Mouse (Mus musculus) limb, embryonic 11.5 days (tissue): ENCODE results near the gene Msi2. TPM values are rescaled to one million over a fixed set of nuclear protein-coding genes. Genes with fewer than 3 reads are reported as not detected.

Source experiments
- ATAC-seq: fragments of 200-750 bp; cut with Nextera tagmentation; 2 replicates; pipeline ENCODE4 v1.8.0; 2017; ENCODE audit warnings: low read depth; ENCODE audit not compliant: insufficient number of reproducible peaks, low FRiP score, low TSS enrichment
- DNase-seq: peaks from one replicate; pipeline ENCODE4 v3.0.0-alpha.2; 2015; ENCODE audit warnings: low spot score
- H3K27ac ChIP-seq: fragments of 300-500 bp; sonication (generic); replicated peaks from 2 replicates; pipeline ENCODE4 v1.5.1; 2014; ENCODE audit warnings: low read depth, mild to moderate bottlenecking, low read length
- H3K27me3 ChIP-seq: fragments of 300-500 bp; sonication (generic); 2 replicates; pipeline ENCODE4 v1.6.1; 2014; ENCODE audit warnings: mild to moderate bottlenecking, low read length, mixed read lengths; ENCODE audit not compliant: control insufficient read depth, insufficient read depth
- H3K36me3 ChIP-seq: fragments of 300-500 bp; sonication (generic); 2 replicates; pipeline ENCODE4 v1.6.1; 2014; ENCODE audit warnings: mild to moderate bottlenecking, low read length, moderate library complexity, mixed read lengths; ENCODE audit not compliant: control insufficient read depth, insufficient read depth
- H3K4me1 ChIP-seq: fragments of 300-500 bp; sonication (generic); 2 replicates; pipeline ENCODE4 v1.6.1; 2014; ENCODE audit warnings: low read length, mixed read lengths; ENCODE audit not compliant: control insufficient read depth, insufficient read depth
- H3K4me2 ChIP-seq: fragments of 300-500 bp; sonication (generic); 2 replicates; pipeline ENCODE4 v1.6.1; 2014; ENCODE audit warnings: low read depth, mild to moderate bottlenecking, moderate library complexity; ENCODE audit not compliant: severe bottlenecking
- H3K4me3 ChIP-seq: fragments of 300-500 bp; sonication (generic); 2 replicates; pipeline ENCODE4 v1.5.1; 2014; ENCODE audit warnings: low read depth, low read length
- H3K9ac ChIP-seq: fragments of 300-500 bp; sonication (generic); 2 replicates; pipeline ENCODE4 v1.6.1; 2014; ENCODE audit warnings: mild to moderate bottlenecking, low read length
- H3K9me3 ChIP-seq: fragments of 300-500 bp; sonication (generic); 2 replicates; pipeline ENCODE4 v1.6.1; 2016; ENCODE audit warnings: low read length; ENCODE audit not compliant: control insufficient read depth
- WGBS: fragments of 180-500 bp; shearing (Covaris S2); extraction: QIAGEN DNeasy Blood & Tissue Kit; methylation state at CpG from one replicate; pipeline ENCODE4 v1.1.7; 2014; 5-methylcytosine and 5-hydroxymethylcytosine counted together
- polyA plus RNA-seq: library from polyadenylated mRNA; unstranded; fragments of >200 nt; fragmentation: Nextera tagmentation; extraction: Ambion mirVana; gene quantifications from 2 replicates; pipeline ENCODE4 v1.2.1, GENCODE M21; 2014

The Msi2 gene
- polyA plus RNA-seq, 1 experiment from 2014 or later = 18.1 TPM

DNA sequence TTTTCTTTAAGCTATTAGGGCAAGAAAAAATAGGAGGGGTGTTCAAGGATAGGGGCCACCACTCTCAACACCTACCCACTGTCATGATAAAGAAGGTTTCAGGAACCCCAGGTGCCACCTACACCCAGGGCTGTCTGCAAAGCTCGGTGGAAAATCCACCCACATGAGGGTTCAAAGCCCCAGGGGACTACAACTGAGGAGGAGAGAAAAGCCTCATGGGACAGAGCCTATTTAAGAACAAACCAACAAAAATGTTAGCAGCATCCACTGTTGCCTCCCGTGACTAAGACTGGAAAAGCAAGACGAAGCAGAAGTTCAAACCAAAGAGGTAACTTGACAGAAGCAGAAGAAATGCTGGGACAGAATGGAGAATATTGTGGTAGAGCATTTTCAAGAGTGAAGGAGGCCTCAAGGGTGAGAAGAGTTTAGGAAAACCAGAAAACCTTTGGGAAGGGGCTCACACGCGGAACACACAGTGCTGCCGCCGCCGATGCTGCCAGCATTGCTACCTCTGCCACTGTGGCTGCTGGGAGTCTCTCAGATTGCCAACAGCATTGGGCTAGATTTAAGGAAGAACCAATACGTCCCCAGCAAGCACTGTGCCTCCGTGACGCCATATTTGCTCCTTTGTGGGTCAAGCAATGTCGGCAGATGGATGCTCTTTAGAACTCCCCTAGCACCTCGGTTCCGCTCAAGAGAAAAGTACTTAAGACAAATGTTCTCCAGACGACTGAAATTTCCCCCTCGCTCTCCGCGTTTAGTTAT is 224.3 kb downstream of the Msi2 start:
- Histone ChIP-seq H3K36me3 (no peaks in the 10 kb centered on the region), H3K27ac (no peak overlapping the region), H3K4me2 (no peak overlapping the region), H3K27me3 (no peaks in the 10 kb centered on the region), H3K9ac (no peak overlapping the region), H3K4me1 (0 out of 2 replicates have a peak, but pooled peaks cover 2% of the 10 kb centered on the region), H3K9me3 (no peaks in the 10 kb centered on the region), H3K4me3 (no peak overlapping the region)
- ATAC-seq (no peak), DNase-seq (no peak)
- 89% methylated on average over 18 of the region's 18 CpGs for WGBS

DNA sequence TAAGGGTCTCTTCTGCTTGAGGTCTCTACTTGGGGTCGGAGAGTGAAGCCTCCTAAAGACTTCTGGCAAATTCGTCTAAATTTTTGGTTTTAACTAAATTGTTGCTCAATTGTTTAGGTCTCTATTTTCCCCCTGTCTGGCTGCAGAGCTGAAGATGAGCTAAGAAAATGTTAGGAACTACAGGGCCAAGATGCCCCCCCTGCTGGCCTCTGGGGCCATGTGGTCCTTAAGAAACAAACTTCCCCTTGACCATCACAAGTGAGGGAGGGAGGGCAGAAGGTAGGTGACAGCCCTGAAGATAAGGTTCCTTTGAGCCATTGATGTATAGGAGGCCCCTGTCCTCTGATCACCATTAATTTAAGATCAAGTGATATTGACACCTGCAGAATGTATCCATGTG is 225.7 kb downstream of the Msi2 start:
- Histone ChIP-seq H3K27ac (no peak overlapping the region), H3K9me3 (no peaks in the 10 kb centered on the region), H3K36me3 (no peaks in the 10 kb centered on the region), H3K27me3 (no peaks in the 10 kb centered on the region), H3K9ac (no peak overlapping the region), H3K4me1 (0 out of 2 replicates have a peak, but pooled peaks cover 2% of the 10 kb centered on the region), H3K4me2 (no peak overlapping the region), H3K4me3 (no peak overlapping the region)
- ATAC-seq (no peak), DNase-seq (no peak)
- WGBS = 86% methylated on average over 2 of the region's 2 CpGs

- ATAC-seq (no peak), DNase-seq (no peak)
- Histone ChIP-seq H3K27ac (no peak overlapping the region), H3K27me3 (no peaks in the 10 kb centered on the region), H3K4me3 (no peak overlapping the region), H3K4me1 (peaks cover 14% of the 10 kb centered on the region), H3K4me2 (no peak overlapping the region), H3K36me3 (no peaks in the 10 kb centered on the region), H3K9ac (no peak overlapping the region), H3K9me3 (no peaks in the 10 kb centered on the region)
- 72% methylated on average over 4 of the region's 4 CpGs for WGBS
Measured at GRCm38 (mm10) chr11:88489985-88490384, 228.3 kb downstream of the Msi2 start.

DNA sequence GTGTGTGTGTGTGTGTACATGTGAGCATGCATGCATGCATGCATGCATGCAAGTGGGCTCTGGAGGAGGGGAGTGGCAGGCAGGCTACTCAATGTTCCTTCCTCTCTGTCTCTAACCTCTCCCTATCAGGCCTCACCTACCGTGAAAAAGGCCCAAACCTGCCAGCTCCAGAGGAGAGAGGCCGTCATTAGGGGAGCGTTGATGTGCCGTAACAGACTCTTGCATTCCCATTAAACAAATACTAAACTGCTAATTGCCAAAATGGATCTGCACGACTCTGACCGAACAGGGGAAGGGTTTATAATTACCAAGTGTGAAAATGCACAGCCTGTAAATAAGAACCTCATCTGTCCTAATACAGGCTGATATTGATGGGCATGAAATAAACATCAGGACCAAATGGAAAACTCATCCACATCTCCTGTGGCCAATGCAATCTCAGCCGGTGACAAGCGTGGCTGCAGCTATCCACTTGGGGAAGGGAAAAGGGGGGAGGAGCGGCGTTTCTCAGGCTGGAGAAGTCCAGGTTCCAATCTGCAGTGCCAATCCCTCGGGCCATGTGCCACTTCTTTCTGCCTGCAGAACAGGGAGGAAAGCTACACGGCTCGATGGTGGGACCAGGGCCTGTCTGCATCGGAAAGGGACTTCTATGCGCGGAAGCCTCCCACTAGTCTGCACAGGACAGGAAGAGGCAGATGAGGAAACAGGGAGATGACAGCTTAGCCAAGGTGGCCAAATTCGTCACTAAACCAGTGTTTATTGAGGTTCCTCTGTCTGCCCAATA is 229.2 kb downstream of the Msi2 start:
- Histone ChIP-seq H3K9me3 (no peaks in the 10 kb centered on the region), H3K4me1 (peaks cover 16% of the 10 kb centered on the region), H3K27ac (no peak overlapping the region), H3K4me2 (no peak overlapping the region), H3K27me3 (no peaks in the 10 kb centered on the region), H3K36me3 (no peaks in the 10 kb centered on the region), H3K9ac (no peak overlapping the region), H3K4me3 (no peak overlapping the region)
- WGBS = 70% methylated on average over 17 of the region's 17 CpGs
- ATAC-seq (no peak), DNase-seq (no peak)

GRCm38 (mm10) chr11:88488175-88488940 is 230.0 kb downstream of the Msi2 start:
- H3K27ac ChIP-seq = no peak overlapping the region
- no peak for ATAC-seq
- WGBS = 84% methylated on average over 13 of the region's 13 CpGs

DNA sequence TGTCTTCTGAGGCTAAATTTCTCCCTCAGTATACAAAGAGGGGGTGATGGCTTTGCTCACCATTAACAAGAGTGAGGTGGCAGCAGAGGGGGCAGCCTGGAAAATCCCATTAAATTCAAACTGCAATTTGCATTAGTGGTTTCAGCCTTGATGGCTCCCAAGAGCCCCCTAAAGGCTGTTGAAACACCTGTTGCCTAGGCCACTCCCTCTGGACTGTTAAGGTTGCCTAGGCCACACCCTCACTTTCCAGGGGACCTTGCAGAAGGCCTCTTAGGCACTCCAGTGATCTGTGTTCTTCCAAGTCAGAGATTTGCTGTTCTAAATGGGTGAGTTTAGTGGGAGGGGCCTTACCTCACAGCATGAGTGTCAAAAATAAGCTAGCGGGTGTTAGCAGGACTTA is 232.3 kb downstream of the Msi2 start:
- Histone ChIP-seq H3K27me3 (no peaks in the 10 kb centered on the region), H3K9me3 (no peaks in the 10 kb centered on the region), H3K9ac (no peak overlapping the region), H3K27ac (no peak overlapping the region), H3K4me3 (no peak overlapping the region), H3K4me2 (no peak overlapping the region), H3K36me3 (no peaks in the 10 kb centered on the region), H3K4me1 (peaks cover 29% of the 10 kb centered on the region)
- 79% methylated on average over 1 of the region's 1 CpGs for WGBS
- DNase-seq = peak; percentile 49
- peak; percentile 62; the same call in 1 of the 2 replicates for ATAC-seq

More at GRCm38 (mm10) chr11:88488175-88488940, 230.0 kb downstream of the Msi2 start:
- H3K4me2 ChIP-seq = no peak overlapping the region
- H3K36me3 ChIP-seq = no peaks in the 10 kb centered on the region
- H3K9ac ChIP-seq = no peak overlapping the region
- no peak for DNase-seq
- H3K4me1 ChIP-seq = peaks cover 16% of the 10 kb centered on the region
- H3K9me3 ChIP-seq = no peaks in the 10 kb centered on the region
- H3K27me3 ChIP-seq = no peaks in the 10 kb centered on the region
- no peak overlapping the region for H3K4me3 ChIP-seq

DNA sequence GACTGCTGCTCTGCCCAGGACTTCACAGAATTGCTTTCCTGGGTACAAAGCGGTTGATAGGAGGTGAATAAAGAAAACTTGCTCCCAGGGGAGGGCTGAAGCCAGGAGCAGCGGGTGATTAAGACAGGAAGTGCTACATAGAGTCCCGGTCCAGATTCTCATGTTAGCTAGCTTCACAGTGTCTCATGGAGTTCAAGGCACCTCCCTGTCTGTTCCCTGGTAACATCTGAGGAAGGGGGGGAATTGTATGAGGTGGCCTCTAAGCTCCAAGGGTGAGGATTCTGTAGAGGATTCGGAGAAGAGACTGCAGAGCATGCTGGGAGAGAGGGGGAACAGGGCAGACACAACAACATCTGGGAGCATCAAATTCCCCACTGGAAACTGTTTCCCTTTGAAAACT is 233.2 kb downstream of the Msi2 start:
- Histone ChIP-seq H3K9ac (no peak overlapping the region), H3K4me1 (peaks cover 30% of the 10 kb centered on the region)

DNA sequence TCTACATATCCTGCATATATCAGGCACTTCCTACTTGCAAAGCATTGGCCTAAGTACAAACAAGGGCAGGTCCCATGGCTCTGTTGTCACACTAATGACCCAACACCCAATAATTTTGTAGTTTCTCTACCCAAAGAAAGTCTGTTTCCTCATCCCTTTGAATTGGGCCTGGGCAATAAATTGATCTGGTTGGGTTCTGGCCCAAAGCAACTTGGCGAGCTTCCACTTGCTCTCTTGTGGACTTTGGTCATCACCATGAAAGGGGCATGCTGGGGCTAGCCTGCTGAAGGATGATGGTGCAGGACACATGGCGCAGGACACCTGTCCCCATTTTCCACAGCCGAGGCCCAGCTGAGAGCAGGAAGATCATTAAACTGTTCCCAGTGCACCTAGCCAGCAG is 234.3 kb downstream of the Msi2 start:
- H3K4me2 ChIP-seq = no peak overlapping the region
- H3K4me1 ChIP-seq = peaks cover 33% of the 10 kb centered on the region
- H3K27me3 ChIP-seq = no peaks in the 10 kb centered on the region
- H3K4me3 ChIP-seq = no peak overlapping the region
- no peak overlapping the region for H3K9ac ChIP-seq
- H3K36me3 ChIP-seq = no peaks in the 10 kb centered on the region
- ATAC-seq (no peak), DNase-seq (no peak)
- 81% methylated on average over 3 of the region's 3 CpGs for WGBS
- no peak overlapping the region for H3K27ac ChIP-seq
- no peaks in the 10 kb centered on the region for H3K9me3 ChIP-seq

More for the DNA sequence above, 233.2 kb downstream of the Msi2 start:
- WGBS = 61% methylated on average over 4 of the region's 4 CpGs
- DNase-seq (no peak), ATAC-seq (no peak)
- H3K27me3 ChIP-seq = no peaks in the 10 kb centered on the region
- H3K4me2 ChIP-seq = no peak overlapping the region
- H3K4me3 ChIP-seq = no peak overlapping the region
- no peaks in the 10 kb centered on the region for H3K9me3 ChIP-seq
- H3K36me3 ChIP-seq = no peaks in the 10 kb centered on the region
- H3K27ac ChIP-seq = no peak overlapping the region
